Mouse (Mus musculus): ENCODE data around the gene Ube2g1. TPM values are rescaled to one million over a fixed set of nuclear protein-coding genes. Genes with fewer than 3 reads are reported as not detected.
A peak's percentile ranks its signal among the peaks of the same experiment; 100 is the strongest.
"Not testable (repeated sequence)": the region's sequence is repeated elsewhere in the genome, so short reads cannot be mapped to it uniquely, and the experiment has no call there.

Gene Ube2g1
- polyA plus RNA-seq, 1 experiment = 20.2 TPM

GRCm38 (mm10) chr11:72595010-72595737 is 11.9 kb upstream of the Ube2g1 start:
- peaks cover 3% of the 10 kb centered on the region; the same call in 1 of the 2 replicates for H3K4me1 ChIP-seq (ENCODE audit: control insufficient read depth, insufficient read depth, low read length)
- no peak overlapping the region for H3K4me3 ChIP-seq (ENCODE audit: insufficient read depth, low read length)
- TF ChIP-seq POLR2A (IDR thresholded peaks at IDR 0.05; ENCODE audit: borderline replicate concordance, low read depth, low read length) = no peak
- no peak overlapping the region for H3K27ac ChIP-seq (ENCODE audit: insufficient read depth, low read depth, low read length)

- Histone ChIP-seq H3K27ac (ENCODE audit: insufficient read depth, low read depth, low read length) (no peak overlapping the region), H3K4me1 (ENCODE audit: control insufficient read depth, insufficient read depth, low read length) (peaks cover 3% of the 10 kb centered on the region; the same call in 1 of the 2 replicates), H3K4me3 (ENCODE audit: insufficient read depth, low read length) (no peak overlapping the region)
- TF ChIP-seq POLR2A (IDR thresholded peaks at IDR 0.05; ENCODE audit: borderline replicate concordance, low read depth, low read length) (no peak), CTCF (IDR thresholded peaks at IDR 0.05; ENCODE audit: low read depth, low read length) (no peak)
Measured at GRCm38 (mm10) chr11:72597780-72598179, 9.3 kb upstream of the Ube2g1 start.

- Histone ChIP-seq H3K4me1 (ENCODE audit: control insufficient read depth, insufficient read depth, low read length) (peaks cover 17% of the 10 kb centered on the region), H3K27ac (ENCODE audit: insufficient read depth, low read depth, low read length) (peak overlapping the region; percentile 85), H3K4me3 (ENCODE audit: insufficient read depth, low read length) (peak overlapping the region; percentile 92)
- TF ChIP-seq CTCF (IDR thresholded peaks at IDR 0.05; ENCODE audit: low read depth, low read length) (no peak), POLR2A (IDR thresholded peaks at IDR 0.05; ENCODE audit: borderline replicate concordance, low read depth, low read length) (no peak)
Measured at GRCm38 (mm10) chr11:72607469-72608070, 487 bp downstream of the Ube2g1 start.

DNA sequence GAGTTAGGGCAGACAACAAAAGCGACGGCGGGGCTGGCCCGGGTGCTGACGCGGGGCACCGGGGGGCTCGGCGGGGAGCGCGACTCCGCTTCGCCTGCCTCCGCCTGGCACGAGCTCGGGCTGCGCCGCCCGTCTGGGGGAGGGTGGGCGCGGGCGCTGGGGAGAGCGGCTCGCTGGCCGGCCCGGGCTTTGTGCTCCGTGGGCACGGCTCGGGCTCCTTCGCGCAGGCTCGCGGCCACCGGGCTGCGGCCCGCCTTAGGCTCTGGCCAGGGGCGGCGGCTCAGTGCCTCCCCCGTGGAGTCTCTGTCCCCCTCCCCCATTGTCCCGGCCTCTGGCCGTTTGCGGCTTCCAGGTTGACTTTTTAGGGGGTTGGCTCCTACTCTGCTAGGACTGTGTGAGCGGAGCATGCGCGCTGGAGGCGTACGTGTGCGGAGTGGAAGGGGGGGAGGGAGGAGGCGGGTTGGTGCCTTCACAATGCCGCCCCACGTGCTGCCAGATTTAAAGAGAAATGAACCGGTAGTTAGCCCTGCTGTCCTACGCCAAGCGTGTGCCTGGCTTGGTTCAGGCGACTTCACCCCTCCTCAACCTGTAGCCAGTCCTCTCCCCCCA is 1.1 kb downstream of the Ube2g1 start:
- TF ChIP-seq CTCF (IDR thresholded peaks at IDR 0.05; ENCODE audit: low read depth, low read length) (no peak), POLR2A (IDR thresholded peaks at IDR 0.05; ENCODE audit: borderline replicate concordance, low read depth, low read length) (no peak)
- peak overlapping the region; percentile 85 for H3K27ac ChIP-seq (ENCODE audit: insufficient read depth, low read depth, low read length)
- peak overlapping the region; percentile 92 for H3K4me3 ChIP-seq (ENCODE audit: insufficient read depth, low read length)
- peaks cover 17% of the 10 kb centered on the region for H3K4me1 ChIP-seq (ENCODE audit: control insufficient read depth, insufficient read depth, low read length)

DNA sequence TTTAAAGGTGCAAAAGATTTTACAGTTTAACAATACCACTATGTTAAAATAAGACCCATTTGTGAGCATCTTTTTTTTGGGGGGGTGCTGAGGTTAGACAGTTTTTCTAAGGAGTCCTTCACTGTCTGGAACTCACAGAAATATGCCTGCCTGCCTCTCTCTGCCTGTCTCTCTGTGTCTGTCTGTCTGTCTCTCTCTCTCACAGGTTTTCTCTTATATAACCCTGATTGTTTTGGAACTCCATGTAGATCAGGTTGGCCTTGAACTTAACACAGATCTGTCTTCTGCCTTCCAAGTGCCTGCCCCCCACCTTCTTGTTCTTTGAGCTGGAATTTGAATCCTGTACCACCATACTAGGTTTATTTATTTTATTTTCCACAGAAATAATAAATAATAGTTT is 2.2 kb downstream of the Ube2g1 start:
- TF ChIP-seq CTCF (IDR thresholded peaks at IDR 0.05; ENCODE audit: low read depth, low read length) = no peak
- TF ChIP-seq POLR2A (IDR thresholded peaks at IDR 0.05; ENCODE audit: borderline replicate concordance, low read depth, low read length) = no peak
- Histone ChIP-seq H3K4me3 (ENCODE audit: insufficient read depth, low read length) (no peak overlapping the region), H3K4me1 (ENCODE audit: control insufficient read depth, insufficient read depth, low read length) (peaks cover 17% of the 10 kb centered on the region), H3K27ac (ENCODE audit: insufficient read depth, low read depth, low read length) (no peak overlapping the region)

DNA sequence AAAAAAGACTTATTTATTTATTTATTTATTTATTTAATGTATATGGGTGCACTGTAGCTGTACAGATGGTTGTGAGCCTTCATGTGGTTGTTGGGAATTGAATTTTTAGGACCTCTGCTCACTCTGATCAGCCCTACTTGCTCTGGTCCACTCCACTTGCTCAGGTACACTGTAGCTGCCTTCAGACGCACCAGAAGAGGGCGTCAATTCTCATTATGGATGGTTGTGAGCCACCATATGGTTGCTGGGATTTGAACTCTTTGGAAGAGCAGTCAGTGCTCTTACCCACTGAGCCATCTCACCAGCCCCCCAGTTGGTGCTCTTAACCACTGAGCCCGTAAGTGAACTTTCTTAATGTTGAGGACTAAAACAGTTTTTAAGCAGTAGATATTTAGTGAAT is 7.3 kb downstream of the Ube2g1 start:
- H3K4me1 ChIP-seq (ENCODE audit: control insufficient read depth, insufficient read depth, low read length) = peaks cover 12% of the 10 kb centered on the region
- not testable (repeated sequence) for H3K4me3 ChIP-seq (ENCODE audit: insufficient read depth, low read length); H3K27ac ChIP-seq (ENCODE audit: insufficient read depth, low read depth, low read length)

DNA sequence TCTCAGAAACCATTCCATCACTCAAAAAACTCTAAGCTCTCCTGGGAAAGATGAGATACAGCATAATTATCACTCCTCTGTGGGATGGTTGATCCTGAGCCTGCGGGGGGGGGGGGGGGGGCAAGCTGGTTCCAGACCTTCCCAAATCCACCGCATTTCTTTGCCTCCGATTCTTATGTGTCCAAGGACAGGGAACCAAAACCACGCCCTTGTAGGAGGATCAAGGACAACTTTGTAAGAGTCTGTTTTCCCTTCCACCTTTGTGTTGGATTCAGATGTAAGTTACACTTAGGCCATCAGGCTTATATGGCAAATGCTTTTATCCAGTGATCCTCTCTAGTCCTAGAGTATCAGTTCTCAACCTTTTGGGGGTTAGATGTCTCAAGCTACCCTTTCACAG is 8.8 kb downstream of the Ube2g1 start:
- no peak for TF ChIP-seq CTCF (IDR thresholded peaks at IDR 0.05; ENCODE audit: low read depth, low read length)
- TF ChIP-seq POLR2A (IDR thresholded peaks at IDR 0.05; ENCODE audit: borderline replicate concordance, low read depth, low read length) = no peak
- H3K4me1 ChIP-seq (ENCODE audit: control insufficient read depth, insufficient read depth, low read length) = peaks cover 1% of the 10 kb centered on the region
- no peak overlapping the region for H3K27ac ChIP-seq (ENCODE audit: insufficient read depth, low read depth, low read length)
- no peak overlapping the region for H3K4me3 ChIP-seq (ENCODE audit: insufficient read depth, low read length)

DNA sequence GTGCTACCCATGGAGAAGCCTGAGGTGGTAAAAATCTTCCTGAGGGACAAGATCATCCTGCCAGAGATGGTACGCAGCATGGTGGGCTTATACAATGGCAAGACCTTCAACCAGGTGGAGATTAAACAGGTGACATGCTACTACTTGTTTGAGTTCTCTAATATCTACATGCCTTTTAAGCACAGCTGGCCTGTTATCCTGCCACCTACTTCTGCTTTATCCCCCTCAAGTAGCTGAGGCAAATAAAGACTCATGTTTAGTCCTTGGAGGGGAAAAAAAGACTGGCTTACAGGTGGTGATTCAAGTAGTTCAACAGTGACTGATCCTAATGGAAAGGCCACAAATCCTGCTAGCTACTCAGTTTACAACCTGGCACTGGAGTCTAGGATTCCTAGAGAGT is 11.4 kb downstream of the Ube2g1 start:
- no peaks in the 10 kb centered on the region for H3K4me1 ChIP-seq (ENCODE audit: control insufficient read depth, insufficient read depth, low read length)
- H3K4me3 ChIP-seq (ENCODE audit: insufficient read depth, low read length) = no peak overlapping the region
- no peak overlapping the region for H3K27ac ChIP-seq (ENCODE audit: insufficient read depth, low read depth, low read length)
- TF ChIP-seq POLR2A (IDR thresholded peaks at IDR 0.05; ENCODE audit: borderline replicate concordance, low read depth, low read length) (no peak), CTCF (IDR thresholded peaks at IDR 0.05; ENCODE audit: low read depth, low read length) (no peak)

DNA sequence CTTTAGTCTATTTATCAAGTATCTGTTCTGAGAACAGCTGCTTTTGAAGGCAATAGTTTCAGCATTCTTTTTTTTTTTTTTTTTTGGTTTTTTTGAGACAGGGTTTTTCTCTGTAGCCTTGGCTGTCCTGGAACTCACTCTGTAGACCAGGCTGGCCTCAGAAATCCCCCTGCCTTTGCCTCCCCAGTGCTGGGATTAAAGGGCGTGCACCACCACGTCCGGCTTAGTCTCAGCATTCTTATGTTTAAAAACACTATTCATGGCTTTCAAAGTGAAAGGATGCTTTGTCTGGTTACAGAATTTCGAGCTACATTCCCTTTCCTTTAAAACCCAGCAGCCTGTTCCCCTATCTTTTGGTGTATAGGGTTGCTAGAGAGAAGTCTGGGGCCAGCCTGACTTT is 35.6 kb downstream of the Ube2g1 start:
- H3K27ac ChIP-seq (ENCODE audit: insufficient read depth, low read depth, low read length) = no peak overlapping the region
- no peak for TF ChIP-seq POLR2A (IDR thresholded peaks at IDR 0.05; ENCODE audit: borderline replicate concordance, low read depth, low read length)
- no peak for TF ChIP-seq CTCF (IDR thresholded peaks at IDR 0.05; ENCODE audit: low read depth, low read length)
- peaks cover 2% of the 10 kb centered on the region for H3K4me1 ChIP-seq (ENCODE audit: control insufficient read depth, insufficient read depth, low read length)
- no peak overlapping the region for H3K4me3 ChIP-seq (ENCODE audit: insufficient read depth, low read length)

GRCm38 (mm10) chr11:72645386-72645785 is 38.3 kb downstream of the Ube2g1 start:
- TF ChIP-seq POLR2A (IDR thresholded peaks at IDR 0.05; ENCODE audit: borderline replicate concordance, low read depth, low read length) (no peak), CTCF (IDR thresholded peaks at IDR 0.05; ENCODE audit: low read depth, low read length) (no peak)
- Histone ChIP-seq H3K27ac (ENCODE audit: insufficient read depth, low read depth, low read length) (no peak overlapping the region), H3K4me3 (ENCODE audit: insufficient read depth, low read length) (no peak overlapping the region), H3K4me1 (ENCODE audit: control insufficient read depth, insufficient read depth, low read length) (peaks cover 2% of the 10 kb centered on the region)

Data from bone marrow macrophage, adult 2 months (primary cell).